Mouse (Mus musculus) forebrain, embryonic 10.5 days (tissue): ENCODE results near the gene Trpm6. TPM values are rescaled to one million over a fixed set of nuclear protein-coding genes. Genes with fewer than 3 reads are reported as not detected.

Experiments
- DNase-seq: peaks from one replicate; pipeline ENCODE4 v3.0.0-alpha.2; 2017; ENCODE audit warnings: low spot score; ENCODE audit errors: extremely low spot score
- H3K27ac ChIP-seq: fragments of 300-500 bp; sonication (generic); 2 replicates; pipeline ENCODE4 v1.5.1; 2016; ENCODE audit warnings: mild to moderate bottlenecking
- H3K27me3 ChIP-seq: fragments of 300-500 bp; sonication (generic); 2 replicates; pipeline ENCODE4 v1.6.1; 2016; ENCODE audit warnings: mild to moderate bottlenecking; ENCODE audit not compliant: poor library complexity, severe bottlenecking
- H3K36me3 ChIP-seq: fragments of 300-500 bp; sonication (generic); replicated peaks from 2 replicates; pipeline ENCODE4 v1.6.1; 2016; ENCODE audit warnings: mild to moderate bottlenecking, moderate library complexity
- H3K4me1 ChIP-seq: fragments of 300-500 bp; sonication (generic); 2 replicates; pipeline ENCODE4 v1.6.1; 2016
- H3K4me3 ChIP-seq: fragments of 300-500 bp; sonication (generic); 2 replicates; pipeline ENCODE4 v1.5.1; 2016; ENCODE audit warnings: mild to moderate bottlenecking, moderate library complexity
- H3K9me3 ChIP-seq: fragments of 300-500 bp; sonication (generic); 2 replicates; pipeline ENCODE4 v1.6.1; 2016; ENCODE audit warnings: mild to moderate bottlenecking, moderate library complexity
- WGBS: fragments of 180-500 bp; shearing (Covaris S2); methylation state at CpG from one replicate; pipeline ENCODE4 v1.1.7; 2016; 5-methylcytosine and 5-hydroxymethylcytosine counted together
- polyA plus RNA-seq: library from polyadenylated mRNA; unstranded; fragments of >200 nt; fragmentation: Nextera tagmentation; extraction: Ambion mirVana; gene quantifications from 2 replicates; pipeline ENCODE4 v1.2.1, GENCODE M21; 2016

Trpm6 gene
- polyA plus RNA-seq, 1 experiment from 2014 or later = 0.30 TPM

GRCm38 (mm10) chr19:18873709-18874644 is 124.2 kb downstream of the Trpm6 start:
- 39% methylated on average over 16 of the region's 16 CpGs for WGBS

GRCm38 (mm10) chr19:18879264-18879663 is 129.5 kb downstream of the Trpm6 start:
- Histone ChIP-seq H3K4me3 (no peak overlapping the region), H3K9me3 (no peaks in the 10 kb centered on the region), H3K27ac (no peak overlapping the region), H3K4me1 (peaks cover 11% of the 10 kb centered on the region), H3K27me3 (peaks cover 12% of the 10 kb centered on the region), H3K36me3 (no peaks in the 10 kb centered on the region)
- 70% methylated on average over 4 of the region's 4 CpGs for WGBS
- no peak for DNase-seq

More at GRCm38 (mm10) chr19:18873709-18874644, 124.2 kb downstream of the Trpm6 start:
- peaks cover 12% of the 10 kb centered on the region for H3K27me3 ChIP-seq
- no peaks in the 10 kb centered on the region for H3K9me3 ChIP-seq
- no peaks in the 10 kb centered on the region for H3K36me3 ChIP-seq
- peaks cover 22% of the 10 kb centered on the region for H3K4me1 ChIP-seq
- peak overlapping the region; percentile 75 for H3K27ac ChIP-seq
- peak overlapping the region; percentile 16; the same call in 1 of the 2 replicates for H3K4me3 ChIP-seq
- peak; percentile 42 for DNase-seq

GRCm38 (mm10) chr19:18881162-18881561 is 131.4 kb downstream of the Trpm6 start:
- peaks cover 6% of the 10 kb centered on the region for H3K4me1 ChIP-seq
- no peak overlapping the region for H3K27ac ChIP-seq
- no peak overlapping the region for H3K4me3 ChIP-seq
- no peaks in the 10 kb centered on the region for H3K9me3 ChIP-seq
- WGBS = 60% methylated on average over 5 of the region's 5 CpGs
- DNase-seq = no peak
- H3K27me3 ChIP-seq = no peaks in the 10 kb centered on the region; the same call in 1 of the 2 replicates
- no peaks in the 10 kb centered on the region for H3K36me3 ChIP-seq

DNA sequence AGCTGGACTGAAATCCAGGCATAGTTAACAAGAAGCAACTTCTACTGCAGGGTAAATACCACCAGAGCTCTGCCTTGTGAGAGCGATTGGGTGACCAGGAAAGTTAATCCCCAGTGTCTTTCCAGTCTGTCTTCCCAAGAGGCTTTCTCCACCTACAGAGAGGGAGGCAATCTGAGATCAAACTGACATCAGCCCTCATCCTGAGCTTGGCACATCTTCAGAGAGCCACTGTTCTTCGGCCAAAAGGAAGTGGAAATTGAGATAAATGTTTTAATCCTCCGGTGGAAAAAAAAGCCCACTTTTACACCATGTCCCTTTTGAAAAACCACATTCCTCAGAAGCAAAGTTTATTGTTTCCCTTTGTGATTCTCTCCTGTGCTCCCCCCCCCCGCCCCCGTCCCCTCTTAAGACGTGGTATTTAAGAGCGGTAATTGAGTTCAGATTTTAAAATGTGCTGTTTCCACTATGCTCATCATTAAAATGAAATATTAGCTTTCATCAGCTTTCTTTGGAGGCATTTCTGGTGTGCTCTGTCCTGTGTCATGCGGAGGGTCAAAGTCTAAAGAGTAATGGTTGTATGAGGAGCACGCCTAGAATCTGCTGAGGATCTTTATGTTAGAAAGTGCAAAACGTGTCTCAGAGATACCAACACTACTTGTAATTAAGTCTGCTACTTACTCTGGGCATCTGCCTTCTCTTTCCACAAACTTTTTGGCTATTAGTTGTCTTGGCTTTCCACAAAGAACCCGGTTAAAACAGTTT is 138.0 kb downstream of the Trpm6 start:
- no peaks in the 10 kb centered on the region for H3K27me3 ChIP-seq
- peak overlapping the region; percentile 25; the same call in 1 of the 2 replicates for H3K27ac ChIP-seq
- no peaks in the 10 kb centered on the region for H3K36me3 ChIP-seq
- no peak overlapping the region for H3K4me3 ChIP-seq
- peaks cover 31% of the 10 kb centered on the region for H3K4me1 ChIP-seq
- DNase-seq = no peak
- H3K9me3 ChIP-seq = no peaks in the 10 kb centered on the region
- WGBS = 50% methylated on average over 11 of the region's 11 CpGs

GRCm38 (mm10) chr19:18888491-18889116 is 138.8 kb downstream of the Trpm6 start:
- DNase-seq = peak; percentile 18
- WGBS = 19% methylated on average over 13 of the region's 13 CpGs
- H3K27ac ChIP-seq = peak overlapping the region; percentile 76

GRCm38 (mm10) chr19:18889117-18889627 is 139.4 kb downstream of the Trpm6 start:
- Histone ChIP-seq H3K27me3 (no peaks in the 10 kb centered on the region), H3K27ac (peak overlapping the region; percentile 76), H3K36me3 (no peaks in the 10 kb centered on the region), H3K9me3 (no peaks in the 10 kb centered on the region), H3K4me3 (peak overlapping the region; percentile 43), H3K4me1 (peaks cover 31% of the 10 kb centered on the region)
- 13% methylated on average over 11 of the region's 11 CpGs for WGBS
- DNase-seq = peak; percentile 32

More at GRCm38 (mm10) chr19:18888491-18889116, 138.8 kb downstream of the Trpm6 start:
- peak overlapping the region; percentile 43 for H3K4me3 ChIP-seq
- no peaks in the 10 kb centered on the region for H3K9me3 ChIP-seq
- H3K4me1 ChIP-seq = peaks cover 31% of the 10 kb centered on the region
- no peaks in the 10 kb centered on the region for H3K27me3 ChIP-seq
- H3K36me3 ChIP-seq = no peaks in the 10 kb centered on the region

GRCm38 (mm10) chr19:18889632-18890031 is 139.8 kb downstream of the Trpm6 start:
- Histone ChIP-seq H3K27ac (peak overlapping the region; percentile 76), H3K4me3 (peak overlapping the region; percentile 43; the same call in 1 of the 2 replicates), H3K36me3 (no peaks in the 10 kb centered on the region), H3K4me1 (peaks cover 31% of the 10 kb centered on the region), H3K27me3 (no peaks in the 10 kb centered on the region), H3K9me3 (no peaks in the 10 kb centered on the region)
- WGBS = 86% methylated on average over 1 of the region's 1 CpGs
- no peak for DNase-seq

DNA sequence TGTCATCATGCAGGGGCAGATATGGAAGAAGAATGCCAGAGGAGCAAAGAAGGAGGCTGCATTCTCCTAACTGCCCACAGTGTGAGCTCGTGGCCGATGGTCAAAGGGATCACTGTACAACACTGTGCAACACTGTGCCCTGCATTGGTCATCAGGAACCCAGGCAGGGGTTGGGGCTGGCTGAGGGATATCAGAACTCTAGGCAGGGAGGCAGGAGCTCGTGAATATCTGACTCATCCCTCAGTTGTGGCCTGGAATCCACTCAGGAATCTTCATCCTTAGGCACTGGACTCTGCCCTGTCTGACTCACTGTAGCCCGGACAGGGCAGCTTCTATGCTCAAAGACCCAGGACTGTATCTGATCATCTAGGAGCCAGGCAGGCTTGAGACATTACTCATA is 140.4 kb downstream of the Trpm6 start:
- H3K27ac ChIP-seq = 0 out of 2 replicates have a peak overlapping the region, but pooled peaks have one; percentile 40
- no peaks in the 10 kb centered on the region for H3K27me3 ChIP-seq
- 90% methylated on average over 4 of the region's 4 CpGs for WGBS
- H3K4me3 ChIP-seq = no peak overlapping the region
- peaks cover 31% of the 10 kb centered on the region for H3K4me1 ChIP-seq
- no peak for DNase-seq
- no peaks in the 10 kb centered on the region for H3K36me3 ChIP-seq
- H3K9me3 ChIP-seq = no peaks in the 10 kb centered on the region

GRCm38 (mm10) chr19:18898238-18898637 is 148.5 kb downstream of the Trpm6 start:
- Histone ChIP-seq H3K27me3 (no peaks in the 10 kb centered on the region), H3K27ac (no peak overlapping the region), H3K36me3 (no peaks in the 10 kb centered on the region), H3K4me3 (no peak overlapping the region), H3K9me3 (no peaks in the 10 kb centered on the region), H3K4me1 (peaks cover 7% of the 10 kb centered on the region; the same call in 1 of the 2 replicates)
- no peak for DNase-seq

DNA sequence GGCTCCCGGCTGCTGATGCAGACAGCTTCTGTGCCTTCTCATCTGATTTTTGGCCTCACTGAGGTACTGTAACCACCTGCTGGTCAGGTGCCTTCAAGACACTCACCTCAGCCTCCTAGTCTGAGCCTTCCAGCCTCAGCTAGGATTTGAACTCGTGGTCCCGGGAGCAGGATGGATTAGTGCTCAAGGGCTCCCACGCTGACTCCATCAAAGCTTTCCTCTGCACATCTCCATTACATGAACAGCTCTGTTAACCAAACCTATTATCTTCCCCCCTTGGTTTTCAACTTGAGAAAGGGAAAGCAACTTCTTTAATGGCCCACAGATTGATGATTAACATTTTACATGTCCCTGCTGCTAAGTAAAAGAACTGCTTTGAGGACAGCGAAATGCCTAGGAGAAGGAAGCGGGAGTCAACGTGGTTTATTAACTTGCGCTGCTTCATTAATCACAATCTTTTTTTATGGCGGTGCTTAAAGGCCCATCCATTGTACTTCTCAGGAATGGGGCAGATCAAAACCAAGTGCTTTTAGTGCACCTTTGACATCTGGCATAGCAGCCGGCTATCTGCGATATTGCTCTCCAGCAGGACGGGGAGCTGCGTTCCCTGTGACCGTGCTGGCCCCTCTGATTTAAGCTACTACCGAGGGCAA is 152.4 kb downstream of the Trpm6 start:
- DNase-seq = no peak
- 86% methylated on average over 15 of the region's 15 CpGs for WGBS
- H3K4me3 ChIP-seq = no peak overlapping the region

DNA sequence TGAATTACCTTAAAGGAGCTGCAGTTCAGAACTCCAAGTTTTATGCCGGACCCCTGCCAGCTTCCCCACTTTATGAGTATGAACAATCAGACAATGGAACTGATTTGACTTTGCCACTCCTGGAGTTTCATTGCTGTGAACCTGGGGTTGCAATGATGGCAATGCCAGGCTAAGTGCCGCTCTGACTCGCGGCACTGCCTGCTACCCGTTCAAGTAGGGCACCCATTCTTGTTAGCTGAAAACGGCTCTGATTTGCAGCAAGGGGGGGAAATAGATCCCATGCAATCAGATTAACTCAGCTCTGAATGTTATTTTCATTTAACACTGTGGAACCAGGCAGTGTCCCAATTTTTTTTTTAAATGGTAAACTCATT is 152.9 kb downstream of the Trpm6 start:
- Histone ChIP-seq H3K4me1 (peaks cover 7% of the 10 kb centered on the region; the same call in 1 of the 2 replicates), H3K4me3 (no peak overlapping the region), H3K27me3 (no peaks in the 10 kb centered on the region), H3K36me3 (no peaks in the 10 kb centered on the region), H3K9me3 (no peaks in the 10 kb centered on the region), H3K27ac (no peak overlapping the region)
- no peak for DNase-seq
- WGBS = 87% methylated on average over 6 of the region's 6 CpGs

More for the DNA sequence above, 152.4 kb downstream of the Trpm6 start:
- no peak overlapping the region for H3K27ac ChIP-seq
- H3K4me1 ChIP-seq = peaks cover 7% of the 10 kb centered on the region; the same call in 1 of the 2 replicates
- H3K36me3 ChIP-seq = no peaks in the 10 kb centered on the region
- H3K27me3 ChIP-seq = no peaks in the 10 kb centered on the region
- H3K9me3 ChIP-seq = no peaks in the 10 kb centered on the region

- H3K27ac ChIP-seq = no peak overlapping the region
- DNase-seq = no peak
- no peaks in the 10 kb centered on the region for H3K9me3 ChIP-seq
- peaks cover 7% of the 10 kb centered on the region; the same call in 1 of the 2 replicates for H3K4me1 ChIP-seq
- H3K27me3 ChIP-seq = no peaks in the 10 kb centered on the region
- H3K36me3 ChIP-seq = no peaks in the 10 kb centered on the region
- no peak overlapping the region for H3K4me3 ChIP-seq
- WGBS = 83% methylated on average over 3 of the region's 3 CpGs
Measured at GRCm38 (mm10) chr19:18905511-18905910, 155.7 kb downstream of the Trpm6 start.
